18 mouse cellular contexts compared by ENCODE assay signal in genomic region chr11:120610477-120611046, GRCm38 (mm10). TPM values are rescaled to one million over a fixed set of nuclear protein-coding genes. Genes with fewer than 3 reads are reported as not detected.
"Had no signal": no experiment of that assay in that cellular context is flagged by ENCODE, and none has a peak within 500 bp of the region (broad histone marks: within the 10 kb centered on the region; RNA-seq: fewer than 3 reads in every experiment).

No protein-coding gene starts in this region.

- H3K4me2 ChIP-seq: lung, embryonic 14.5 days; midbrain, embryonic 12.5 days; neural tube, embryonic 13.5 days; neural tube, embryonic 15.5 days had no signal

- H3K9ac ChIP-seq: lung, embryonic 14.5 days; midbrain, embryonic 12.5 days; neural tube, embryonic 13.5 days; neural tube, embryonic 15.5 days had no signal

- H3K9me3 ChIP-seq: midbrain, embryonic 10.5 days; midbrain, embryonic 12.5 days; neural tube, embryonic 13.5 days; neural tube, embryonic 15.5 days had no signal

- H3K27ac ChIP-seq: midbrain, embryonic 10.5 days; midbrain, embryonic 12.5 days; neural tube, embryonic 13.5 days; neural tube, embryonic 15.5 days had no signal

- ATAC-seq: midbrain, embryonic 16.5 days had no signal

- DNase-seq: lung, adult 18-20 months; lung, embryonic 14.5 days; lung, postnatal 10 days; lung, postnatal 4 days; midbrain, embryonic 14.5 days; retina, postnatal 1 day; right cerebral cortex, adult 18-20 months; right cerebral cortex, postnatal 25 days; right cerebral cortex, postnatal 4 days; spleen, adult 18-20 months; thymus, adult 18-20 months; thymus, postnatal 14 days had no signal

- H3K4me3 ChIP-seq: midbrain, embryonic 10.5 days; midbrain, embryonic 12.5 days; myocyte; neural tube, embryonic 13.5 days; neural tube, embryonic 15.5 days had no signal

RNA-seq across cellular contexts. Expression of gene Npb, which starts 2.3 kb away (rescaled TPM):
- polyA plus RNA-seq: midbrain, embryonic 16.5 days had no signal
